Mouse (Mus musculus): Measurements from ENCODE around the gene Ssbp3. TPM values are rescaled to one million over a fixed set of nuclear protein-coding genes. Genes with fewer than 3 reads are reported as not detected.

Gene Ssbp3
- polyA plus RNA-seq, 1 experiment: 145 TPM

DNA sequence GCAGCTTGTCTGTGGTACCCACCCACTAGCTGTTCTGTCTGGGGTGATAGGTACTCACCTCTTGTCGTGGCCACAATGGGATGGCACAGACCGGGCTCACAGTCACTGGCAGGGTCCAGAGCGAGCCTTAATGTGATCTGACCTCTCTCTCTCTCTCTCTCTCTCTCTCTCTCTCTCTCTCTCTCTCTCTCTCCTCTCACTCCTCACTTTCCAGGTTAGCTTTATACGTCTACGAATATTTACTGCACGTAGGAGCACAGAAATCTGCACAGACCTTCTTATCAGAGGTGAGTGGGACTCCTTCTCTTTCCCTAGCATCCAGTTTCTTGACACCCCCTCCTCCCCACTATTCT lies 2.2 kb downstream of the Ssbp3 start:
- TF ChIP-seq CTCF (IDR thresholded peaks at IDR 0.05; ENCODE audit: borderline replicate concordance, insufficient read depth, low read length) (no peak), POLR2A (IDR thresholded peaks at IDR 0.05; ENCODE audit: low read depth, low read length) (no peak)
- Histone ChIP-seq H3K4me3 (ENCODE audit: insufficient read depth, low read length) (peak overlapping the region; percentile 85), H3K27ac (ENCODE audit: insufficient read depth, low read length) (peak overlapping the region; percentile 28; the same call in 1 of the 2 replicates), H3K4me1 (ENCODE audit: control insufficient read depth, insufficient read depth, low read length) (peaks cover 3% of the 10 kb centered on the region; the same call in 1 of the 2 replicates)

DNA sequence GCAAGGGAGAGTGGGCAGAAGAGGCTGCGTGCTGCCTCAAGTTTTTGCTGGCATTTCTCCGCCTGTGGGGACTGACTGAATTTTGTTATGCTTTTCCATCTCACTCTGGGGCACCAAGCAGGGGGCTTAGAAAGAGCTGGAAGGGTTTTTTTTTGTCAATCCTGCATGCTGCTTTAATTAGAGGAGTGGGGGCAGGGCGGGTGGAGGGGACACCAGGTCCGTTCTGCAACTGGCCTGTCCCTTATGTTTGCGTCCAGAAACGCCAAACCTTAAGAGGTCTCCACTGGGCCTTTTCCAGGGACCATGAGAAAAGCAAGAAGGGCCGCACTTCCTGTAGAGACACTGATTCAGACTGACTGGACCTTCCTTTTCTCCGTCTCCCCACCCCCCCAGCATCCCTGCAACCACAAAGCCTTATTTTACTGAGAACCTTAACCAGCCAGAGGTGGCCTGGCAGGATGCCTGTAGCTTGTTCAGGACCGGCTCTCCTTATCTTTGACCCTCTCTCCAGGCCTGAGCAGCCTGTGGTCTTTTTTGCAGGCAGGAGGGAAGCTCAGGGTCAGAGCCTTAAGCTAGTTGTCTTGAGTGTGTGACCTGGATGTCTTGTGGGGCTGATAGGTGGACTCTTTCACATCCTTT lies 3.0 kb downstream of the Ssbp3 start:
- H3K4me1 ChIP-seq (ENCODE audit: control insufficient read depth, insufficient read depth, low read length): peaks cover 7% of the 10 kb centered on the region; the same call in 1 of the 2 replicates
- H3K4me3 ChIP-seq (ENCODE audit: insufficient read depth, low read length): peak overlapping the region; percentile 85
- peak overlapping the region; percentile 28; the same call in 1 of the 2 replicates for H3K27ac ChIP-seq (ENCODE audit: insufficient read depth, low read length)
- TF ChIP-seq CTCF (IDR thresholded peaks at IDR 0.05; ENCODE audit: borderline replicate concordance, insufficient read depth, low read length) (no peak), POLR2A (IDR thresholded peaks at IDR 0.05; ENCODE audit: low read depth, low read length) (no peak)

GRCm38 (mm10) chr4:106915265-106915664 lies 4.8 kb downstream of the Ssbp3 start:
- H3K4me3 ChIP-seq (ENCODE audit: insufficient read depth, low read length): no peak overlapping the region
- TF ChIP-seq CTCF (IDR thresholded peaks at IDR 0.05; ENCODE audit: borderline replicate concordance, insufficient read depth, low read length) (no peak), POLR2A (IDR thresholded peaks at IDR 0.05; ENCODE audit: low read depth, low read length) (no peak)
- no peak overlapping the region for H3K27ac ChIP-seq (ENCODE audit: insufficient read depth, low read length)
- peaks cover 4% of the 10 kb centered on the region; the same call in 1 of the 2 replicates for H3K4me1 ChIP-seq (ENCODE audit: control insufficient read depth, insufficient read depth, low read length)

DNA sequence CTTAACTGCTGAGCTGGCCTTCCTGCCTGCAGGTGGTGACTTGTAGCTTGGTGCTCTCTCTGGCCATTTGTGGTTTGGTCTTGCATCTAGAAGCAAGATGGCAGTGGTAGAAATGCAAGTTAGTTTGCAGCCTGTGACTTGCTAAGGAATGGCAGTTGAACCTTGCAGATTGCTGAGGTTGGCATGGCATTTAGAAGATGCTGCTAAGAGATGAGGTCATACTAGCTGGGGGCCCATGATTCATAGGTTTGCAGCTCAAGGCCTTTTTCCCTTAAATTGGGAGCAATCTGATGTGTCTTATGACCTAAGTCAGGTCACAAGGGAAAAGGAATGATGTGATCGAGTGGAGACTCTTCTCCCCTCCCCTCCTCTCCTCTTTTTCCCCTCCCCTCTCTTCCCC lies 7.8 kb downstream of the Ssbp3 start:
- TF ChIP-seq POLR2A (IDR thresholded peaks at IDR 0.05; ENCODE audit: low read depth, low read length) (no peak), CTCF (IDR thresholded peaks at IDR 0.05; ENCODE audit: borderline replicate concordance, insufficient read depth, low read length) (no peak)
- Histone ChIP-seq H3K27ac (ENCODE audit: insufficient read depth, low read length) (no peak overlapping the region), H3K4me3 (ENCODE audit: insufficient read depth, low read length) (no peak overlapping the region), H3K4me1 (ENCODE audit: control insufficient read depth, insufficient read depth, low read length) (peaks cover 4% of the 10 kb centered on the region; the same call in 1 of the 2 replicates)

- no peak overlapping the region for H3K4me3 ChIP-seq (ENCODE audit: insufficient read depth, low read length)
- H3K27ac ChIP-seq (ENCODE audit: insufficient read depth, low read length): no peak overlapping the region
- peaks cover 8% of the 10 kb centered on the region; the same call in 1 of the 2 replicates for H3K4me1 ChIP-seq (ENCODE audit: control insufficient read depth, insufficient read depth, low read length)
- TF ChIP-seq CTCF (IDR thresholded peaks at IDR 0.05; ENCODE audit: borderline replicate concordance, insufficient read depth, low read length): no peak
- TF ChIP-seq POLR2A (IDR thresholded peaks at IDR 0.05; ENCODE audit: low read depth, low read length): no peak
These were observed 9.6 kb downstream of the Ssbp3 start for GRCm38 (mm10) chr4:106920119-106920518.

DNA sequence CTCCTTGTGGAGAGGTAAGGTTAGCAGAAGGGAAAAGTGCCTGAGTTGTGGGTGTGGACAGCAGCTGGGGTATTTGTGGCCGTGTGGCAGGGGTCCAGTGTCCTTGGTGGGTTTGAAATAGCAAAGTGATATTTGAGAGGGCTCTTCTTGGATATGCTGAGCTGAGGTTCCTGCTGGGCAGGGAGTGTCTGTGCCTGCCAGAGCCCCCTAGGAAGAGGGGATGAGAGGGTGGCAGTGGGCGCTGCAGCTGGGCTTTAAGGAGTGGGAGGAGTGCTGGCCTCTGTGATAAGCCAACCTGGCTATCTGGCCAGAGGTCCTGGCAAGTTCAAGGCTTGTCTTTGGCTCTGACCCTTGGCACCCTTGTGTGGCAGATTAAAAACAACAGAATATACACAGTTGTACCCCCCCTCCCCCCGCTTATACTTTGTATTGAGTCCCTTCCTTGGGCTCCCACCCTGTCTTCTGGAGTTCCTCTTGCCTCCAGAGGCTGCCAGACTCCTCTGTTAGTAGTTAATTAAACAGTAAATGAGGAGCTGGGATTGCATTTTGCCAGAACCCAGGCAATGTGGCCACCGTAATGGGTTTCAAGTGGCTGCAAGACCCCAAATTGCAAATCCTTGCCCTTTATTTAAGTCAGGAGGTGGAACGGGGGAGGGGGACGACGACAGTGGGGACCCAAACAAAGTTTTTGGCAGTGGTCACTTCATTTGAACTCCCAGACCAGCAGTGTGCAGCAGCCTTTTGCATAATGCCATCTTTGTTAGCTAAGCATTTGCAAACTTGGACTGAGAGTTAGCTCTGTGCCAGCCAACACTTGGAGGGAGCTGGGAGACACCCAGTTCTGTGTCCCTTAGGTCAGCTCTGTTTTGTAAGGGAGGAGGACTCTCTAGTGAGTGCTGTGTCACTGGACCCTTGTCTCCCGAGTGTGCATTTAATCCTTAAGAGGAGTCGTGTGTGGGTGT lies 11.2 kb downstream of the Ssbp3 start:
- Histone ChIP-seq H3K4me3 (ENCODE audit: insufficient read depth, low read length) (no peak overlapping the region), H3K27ac (ENCODE audit: insufficient read depth, low read length) (no peak overlapping the region), H3K4me1 (ENCODE audit: control insufficient read depth, insufficient read depth, low read length) (peaks cover 8% of the 10 kb centered on the region; the same call in 1 of the 2 replicates)

GRCm38 (mm10) chr4:106922919-106923318 lies 12.4 kb downstream of the Ssbp3 start:
- TF ChIP-seq POLR2A (IDR thresholded peaks at IDR 0.05; ENCODE audit: low read depth, low read length): no peak
- no peak for TF ChIP-seq CTCF (IDR thresholded peaks at IDR 0.05; ENCODE audit: borderline replicate concordance, insufficient read depth, low read length)
- Histone ChIP-seq H3K4me1 (ENCODE audit: control insufficient read depth, insufficient read depth, low read length) (peaks cover 8% of the 10 kb centered on the region; the same call in 1 of the 2 replicates), H3K27ac (ENCODE audit: insufficient read depth, low read length) (no peak overlapping the region), H3K4me3 (ENCODE audit: insufficient read depth, low read length) (no peak overlapping the region)

More for the DNA sequence above, 11.2 kb downstream of the Ssbp3 start:
- no peak for TF ChIP-seq POLR2A (IDR thresholded peaks at IDR 0.05; ENCODE audit: low read depth, low read length)
- no peak for TF ChIP-seq CTCF (IDR thresholded peaks at IDR 0.05; ENCODE audit: borderline replicate concordance, insufficient read depth, low read length)

GRCm38 (mm10) chr4:106924175-106924574 lies 13.7 kb downstream of the Ssbp3 start:
- Histone ChIP-seq H3K4me1 (ENCODE audit: control insufficient read depth, insufficient read depth, low read length) (peaks cover 4% of the 10 kb centered on the region; the same call in 1 of the 2 replicates), H3K27ac (ENCODE audit: insufficient read depth, low read length) (no peak overlapping the region), H3K4me3 (ENCODE audit: insufficient read depth, low read length) (no peak overlapping the region)
- TF ChIP-seq POLR2A (IDR thresholded peaks at IDR 0.05; ENCODE audit: low read depth, low read length): no peak
- TF ChIP-seq CTCF (IDR thresholded peaks at IDR 0.05; ENCODE audit: borderline replicate concordance, insufficient read depth, low read length): no peak

- no peak overlapping the region for H3K4me3 ChIP-seq (ENCODE audit: insufficient read depth, low read length)
- peaks cover 4% of the 10 kb centered on the region; the same call in 1 of the 2 replicates for H3K4me1 ChIP-seq (ENCODE audit: control insufficient read depth, insufficient read depth, low read length)
- H3K27ac ChIP-seq (ENCODE audit: insufficient read depth, low read length): no peak overlapping the region
- no peak for TF ChIP-seq POLR2A (IDR thresholded peaks at IDR 0.05; ENCODE audit: low read depth, low read length)
These were observed 14.4 kb downstream of the Ssbp3 start for GRCm38 (mm10) chr4:106924888-106925287.
